Mouse (Mus musculus) left cerebral cortex, adult 9 months (tissue): Measurements from ENCODE around the gene Dnah17.

ENCODE experiments used
- DNase-seq, 2 experiments: peaks; one replicate each; pipeline ENCODE4 v3.0.0; 2022; ENCODE audit warnings: low spot score in 2 of 2

Dnah17 gene

DNA sequence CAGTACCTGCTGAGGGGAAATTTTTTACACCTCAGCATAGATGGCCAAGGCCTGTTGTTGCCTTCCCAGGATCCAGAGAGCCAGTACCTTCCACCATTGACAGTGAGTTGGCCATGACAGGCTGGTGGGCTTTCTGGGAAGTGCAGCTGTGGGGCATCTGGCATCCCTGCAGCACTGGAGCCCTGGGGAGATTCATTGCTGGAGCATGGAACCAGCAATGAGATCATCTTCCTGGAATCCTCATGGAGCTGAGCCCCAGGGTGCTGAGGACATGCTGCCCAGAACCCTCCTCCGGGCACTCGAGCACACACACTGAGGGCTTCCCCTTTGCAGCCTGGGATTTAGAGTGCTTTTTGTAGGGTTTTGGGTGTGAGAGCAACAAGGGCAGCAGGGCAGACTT lies 135.2 kb downstream of the Dnah17 start:
- no peak for DNase-seq

DNA sequence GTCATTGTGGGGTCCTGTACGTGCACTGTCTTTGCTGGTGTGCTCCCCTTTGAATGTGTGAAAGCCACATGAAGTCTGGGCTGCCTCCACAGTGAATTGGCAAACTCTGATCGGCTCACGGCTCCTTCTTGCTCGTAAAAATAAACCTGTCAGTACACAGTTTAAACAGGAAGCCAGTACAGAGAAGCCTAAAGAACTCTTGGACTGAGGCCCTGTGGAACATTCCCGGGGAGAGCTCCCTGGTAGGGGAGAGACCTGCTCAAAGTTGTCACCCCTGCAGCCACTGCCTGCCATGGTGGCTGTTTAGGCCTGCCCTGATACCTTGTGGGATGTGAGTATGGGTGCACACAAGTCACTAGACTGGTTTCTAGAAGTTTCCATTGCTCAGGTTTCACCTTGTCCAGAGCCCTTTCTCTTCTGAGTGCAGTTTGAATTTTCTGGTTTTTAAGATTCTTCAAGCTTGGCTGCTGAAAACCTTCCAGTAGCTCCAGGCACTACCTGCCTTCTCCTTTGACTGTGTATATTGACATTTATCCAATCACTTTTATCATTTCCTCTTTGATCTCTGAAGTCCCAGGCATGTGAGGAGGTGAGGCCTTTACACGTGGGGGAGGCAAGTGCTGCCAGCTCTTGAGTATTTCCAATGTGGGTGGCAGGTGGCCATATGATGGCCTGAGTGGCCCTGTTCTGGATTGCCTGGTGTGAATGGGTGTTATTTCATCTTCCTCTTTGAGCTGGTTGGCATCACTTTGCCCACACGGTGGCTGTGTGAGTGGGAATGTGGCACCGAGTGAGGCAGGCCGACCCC lies 136.0 kb downstream of the Dnah17 start:
- DNase-seq = peak in 1 of 2 experiments; percentile 46

DNA sequence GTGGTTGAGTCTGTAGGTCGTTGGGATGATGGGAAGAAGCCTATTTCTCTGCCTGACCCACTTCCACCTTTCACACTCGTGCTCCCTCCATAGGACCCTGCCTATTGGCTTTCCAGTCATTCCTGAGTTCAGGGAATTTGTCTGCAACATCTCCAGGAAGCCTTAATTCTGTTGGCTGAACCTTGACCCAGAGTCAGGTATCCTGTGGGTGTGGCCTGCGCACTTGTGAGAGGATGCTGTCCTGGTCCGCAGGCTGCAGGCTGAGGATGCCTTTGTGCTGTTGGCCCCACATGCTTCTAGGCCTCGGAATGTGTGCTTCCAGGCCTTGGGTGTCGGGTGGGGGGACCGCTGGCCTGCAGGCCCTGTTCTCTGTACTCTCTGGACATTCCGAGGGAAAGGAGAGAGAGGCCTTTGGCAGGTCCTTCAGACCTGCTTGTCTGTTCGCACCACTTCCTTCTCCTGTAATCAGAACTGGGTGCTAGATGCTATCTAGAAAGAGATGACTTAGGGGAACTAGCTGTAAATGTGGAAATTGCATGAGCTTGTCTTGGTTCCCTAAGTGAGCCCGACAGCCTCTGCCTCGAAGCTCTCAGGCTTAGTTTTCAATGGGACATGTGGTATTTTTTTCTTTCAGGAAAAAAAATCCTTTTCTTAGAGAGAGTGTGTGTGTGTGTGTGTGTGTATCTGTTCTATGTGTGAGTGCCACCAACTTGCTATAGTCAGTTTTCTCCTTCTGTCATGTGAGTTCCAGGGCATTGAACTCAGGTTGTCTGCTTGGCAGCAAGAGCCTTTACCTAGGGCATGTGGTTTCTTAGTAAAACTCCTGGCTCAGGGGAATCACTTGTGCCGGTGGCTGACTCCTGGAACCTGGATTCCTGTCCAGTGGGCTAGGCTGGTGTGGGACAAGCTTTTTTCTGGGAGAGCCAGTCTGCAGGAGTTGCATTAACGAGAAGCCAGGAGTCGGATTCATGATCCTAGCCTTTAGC lies 137.0 kb downstream of the Dnah17 start:
- no peak for DNase-seq

DNA sequence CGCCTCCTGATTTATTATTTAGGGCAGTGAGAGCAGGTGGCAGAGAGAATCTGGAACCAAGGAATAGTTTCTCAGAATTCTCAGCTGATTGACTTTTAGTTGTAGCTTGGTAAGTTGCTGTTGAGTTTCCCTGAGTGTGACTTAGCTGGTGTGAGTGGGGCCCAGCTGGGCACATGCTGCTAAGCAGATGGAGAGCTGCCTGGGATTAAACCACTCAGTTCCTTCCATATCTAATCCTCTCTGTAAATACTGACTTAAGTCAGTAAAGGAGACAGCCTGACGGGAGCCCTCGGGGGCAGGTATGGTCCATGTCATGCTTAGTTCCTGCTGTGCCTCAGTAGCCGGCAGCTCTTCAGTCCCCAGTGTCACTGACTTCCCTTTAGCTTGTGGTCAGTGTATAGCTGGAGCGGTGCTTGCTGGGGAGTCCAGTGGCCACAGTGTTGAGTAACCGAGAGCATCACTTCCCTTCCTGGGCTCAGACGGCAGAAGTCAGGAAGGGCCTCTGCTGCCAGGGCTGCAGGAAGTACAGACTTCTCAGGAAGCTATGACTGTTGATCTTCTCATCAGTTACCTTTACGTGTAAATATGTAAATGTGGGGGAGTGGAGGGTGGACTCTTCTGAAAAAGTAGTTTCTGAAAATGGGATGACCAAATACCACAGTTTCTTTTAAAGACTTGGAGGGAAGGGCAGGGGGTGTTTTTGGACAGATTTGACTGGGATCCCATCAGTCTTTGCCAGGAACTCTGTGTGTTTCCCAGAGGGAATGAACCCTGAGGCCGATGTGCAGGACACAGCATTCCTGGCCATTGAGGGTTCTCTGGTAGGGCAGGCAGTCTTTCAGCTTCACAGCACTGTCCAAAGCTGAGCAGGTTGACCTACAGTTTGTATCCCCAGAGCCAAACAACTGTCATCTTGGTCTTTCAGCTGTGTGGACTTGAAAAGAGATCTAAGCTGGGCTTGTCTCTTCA lies 138.6 kb downstream of the Dnah17 start:
- peak in 1 of 2 experiments; percentile 33 for DNase-seq

DNA sequence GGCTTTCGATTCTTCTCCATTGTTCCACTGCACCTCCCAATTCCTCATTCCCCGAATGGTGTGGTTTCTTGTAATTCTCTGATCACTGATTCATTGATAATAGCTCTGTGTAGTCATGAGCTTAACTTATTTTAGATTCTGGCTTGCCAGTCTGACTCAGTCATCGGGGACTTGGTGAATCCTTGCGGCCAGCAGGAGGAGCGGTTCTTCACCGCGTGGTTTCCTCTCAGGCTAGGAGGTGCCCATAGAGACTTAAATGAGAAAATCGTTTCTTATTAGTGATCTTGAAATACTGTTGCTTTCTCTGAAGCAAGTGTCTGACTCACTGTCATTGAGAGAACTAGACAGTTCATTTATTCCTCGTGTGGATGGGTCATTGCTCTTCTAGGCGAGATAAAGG lies 140.5 kb downstream of the Dnah17 start:
- no peak for DNase-seq

DNA sequence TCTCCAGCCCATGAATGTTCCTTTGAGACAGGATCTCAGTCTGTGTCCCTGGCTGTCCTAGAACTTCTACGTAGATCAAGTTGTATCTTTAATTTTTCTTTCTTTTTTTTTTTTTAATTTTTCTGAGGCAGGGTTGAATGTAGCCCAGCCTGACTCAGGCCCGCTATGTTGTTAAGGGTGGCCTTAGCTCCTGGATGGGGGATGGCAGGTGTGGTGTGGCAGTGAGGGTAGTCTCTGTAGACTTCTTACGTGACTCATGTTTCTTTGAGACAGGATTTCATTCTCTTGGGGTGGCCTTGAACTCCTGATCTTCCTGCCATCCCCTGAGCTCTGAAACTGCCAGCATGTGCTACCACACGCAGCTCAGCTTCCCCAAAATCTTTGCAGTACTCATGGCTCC lies 141.2 kb downstream of the Dnah17 start:
- no peak for DNase-seq

DNA sequence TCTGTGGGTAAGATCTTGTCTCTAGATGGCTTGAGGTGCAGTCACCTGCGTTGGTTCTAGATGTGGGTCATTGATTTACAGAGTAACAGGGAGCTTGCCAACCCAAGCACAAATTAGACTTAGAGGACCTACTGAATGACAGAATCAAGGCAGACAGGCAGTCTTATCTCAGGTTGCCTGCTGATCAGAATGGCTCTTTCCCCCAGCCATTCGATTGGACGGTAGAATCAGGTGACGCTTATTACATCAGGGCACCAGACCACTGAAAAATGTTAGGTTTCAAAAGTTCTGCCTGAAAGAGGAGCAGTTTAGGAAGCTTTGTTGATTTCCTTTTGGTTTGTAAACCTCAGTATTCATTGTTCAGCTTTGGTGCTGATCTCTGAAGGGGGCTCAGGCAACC lies 142.5 kb downstream of the Dnah17 start:
- DNase-seq = no peak

DNA sequence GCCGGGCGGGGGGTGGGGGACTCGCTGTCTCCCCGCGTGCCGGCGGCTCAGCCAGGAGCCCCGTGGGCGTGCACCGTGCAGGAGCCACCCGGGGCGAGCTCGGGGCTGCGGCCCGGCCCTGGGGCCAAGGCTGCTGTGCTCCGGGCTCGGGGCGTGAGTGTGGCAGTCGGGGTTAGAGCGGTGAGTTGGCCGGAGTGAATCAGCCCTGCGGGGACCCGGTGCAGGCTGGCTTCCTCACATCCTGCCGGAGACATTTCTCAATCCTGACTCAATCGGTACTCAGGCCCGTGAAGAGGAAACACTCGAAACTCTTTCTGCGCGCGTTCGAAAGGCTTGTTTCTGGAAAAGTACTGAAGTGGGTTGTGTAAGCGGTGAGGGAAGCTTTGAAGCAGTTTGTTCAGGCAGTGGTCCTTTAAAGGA lies 143.4 kb downstream of the Dnah17 start:
- no peak for DNase-seq

DNA sequence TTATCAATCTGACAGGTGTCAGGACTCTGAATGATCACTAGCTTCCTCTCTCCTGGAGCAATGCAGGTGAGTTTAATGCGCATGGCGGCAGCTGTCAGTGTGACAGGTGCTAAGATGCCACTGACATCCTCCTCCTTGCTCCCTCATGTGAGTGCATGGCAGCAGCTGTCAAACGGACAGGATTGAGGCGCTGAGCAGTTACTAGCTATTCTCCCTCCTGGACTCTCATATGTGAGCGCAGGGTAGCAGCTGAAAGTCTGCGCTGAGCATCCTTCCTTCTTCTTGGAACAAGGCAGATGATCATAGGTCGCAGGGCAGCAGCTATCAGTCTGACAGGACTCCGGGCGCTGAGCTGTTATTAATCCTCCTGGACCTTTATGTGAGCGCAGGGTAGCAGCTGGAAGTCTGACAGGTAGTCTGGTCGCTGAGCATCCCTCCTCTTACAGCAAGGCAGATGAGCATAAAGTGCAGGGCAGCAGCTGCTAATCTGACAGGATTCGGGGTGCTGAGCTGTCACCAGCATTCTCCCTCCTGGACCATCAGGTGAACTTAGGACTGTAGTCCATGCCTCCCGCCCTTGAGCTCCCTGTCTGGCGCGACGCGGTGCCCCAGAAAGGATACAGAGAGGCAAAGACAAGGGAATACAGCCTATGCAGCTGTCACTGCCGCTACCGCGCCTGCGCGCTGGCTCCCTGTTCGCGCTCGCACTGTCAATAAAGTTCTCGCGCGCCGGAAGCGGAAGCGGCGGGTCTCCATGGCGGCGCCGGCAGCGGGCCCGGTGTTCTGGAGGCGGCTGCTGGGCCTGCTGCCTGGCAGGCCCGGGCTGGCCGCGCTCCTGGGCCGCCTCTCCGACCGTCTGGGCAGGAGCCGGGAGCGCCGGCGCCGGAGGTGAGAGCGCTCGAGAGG lies 144.1 kb downstream of the Dnah17 start, which contains the start of gene Pgs1:
Pgs1 (plus strand) TSS at position 167 of the 906 bp plus-strand sequence.
- DNase-seq = peak in 1 of 2 experiments; percentile 89

DNA sequence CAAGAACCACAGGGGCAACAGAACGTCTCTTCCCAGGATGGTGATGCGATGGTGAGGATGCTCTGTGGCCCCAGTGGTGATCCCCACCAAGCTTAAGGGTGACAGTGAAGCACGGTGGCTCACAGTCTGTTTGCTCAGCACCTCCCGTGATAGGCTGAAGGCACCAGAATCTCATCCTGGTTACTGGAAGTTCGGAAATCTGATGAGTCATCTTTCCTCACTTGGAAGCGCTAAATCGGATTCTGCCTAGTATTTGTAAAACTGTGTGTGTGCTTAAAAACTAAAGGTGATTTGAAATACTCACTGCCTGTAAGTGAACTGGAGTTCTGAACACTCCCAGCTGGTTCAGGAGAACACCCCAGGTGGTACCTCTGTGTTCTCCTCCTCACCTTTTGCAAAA lies 146.7 kb downstream of the Dnah17 start:
- DNase-seq = no peak

DNA sequence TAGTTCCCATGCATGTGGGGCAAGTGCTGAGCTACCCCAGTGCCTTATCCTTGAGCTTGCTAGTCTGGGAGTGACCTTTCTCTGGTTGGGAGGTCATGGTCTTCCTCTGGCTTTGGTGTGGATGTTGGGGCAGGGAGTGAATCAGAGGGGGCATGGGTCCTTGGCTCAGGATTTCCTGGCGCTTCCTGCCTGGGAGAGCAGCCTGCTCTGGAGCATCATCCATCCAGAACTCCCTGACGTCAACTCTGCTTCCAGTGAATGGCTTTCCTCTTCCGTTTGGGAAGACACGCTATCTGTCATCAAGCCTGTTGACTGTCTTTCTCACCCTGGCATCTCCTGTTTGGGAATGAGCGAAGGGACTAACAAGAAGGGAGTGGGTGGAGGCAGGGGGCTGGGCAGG lies 148.0 kb downstream of the Dnah17 start:
- no peak for DNase-seq

DNA sequence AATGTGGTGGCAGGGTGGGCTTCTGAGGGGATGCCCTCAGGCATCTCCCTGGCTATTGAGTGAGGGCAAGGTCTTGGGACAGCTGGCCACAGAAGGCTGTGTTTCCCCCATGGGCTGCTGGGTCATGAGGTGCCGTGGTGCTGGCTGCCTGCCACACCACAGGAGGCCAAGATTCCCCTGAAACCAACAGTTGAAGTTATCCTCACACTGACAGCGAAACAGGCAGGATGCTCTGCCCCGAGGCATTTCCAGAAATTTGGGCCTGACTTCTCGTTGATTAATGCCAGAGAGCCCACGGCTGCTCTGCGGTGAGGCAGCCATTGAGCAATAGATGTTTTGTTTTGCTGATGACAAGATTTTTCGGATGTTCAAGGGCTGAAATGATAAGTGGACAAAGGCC lies 151.0 kb downstream of the Dnah17 start:
- DNase-seq = no peak

DNA sequence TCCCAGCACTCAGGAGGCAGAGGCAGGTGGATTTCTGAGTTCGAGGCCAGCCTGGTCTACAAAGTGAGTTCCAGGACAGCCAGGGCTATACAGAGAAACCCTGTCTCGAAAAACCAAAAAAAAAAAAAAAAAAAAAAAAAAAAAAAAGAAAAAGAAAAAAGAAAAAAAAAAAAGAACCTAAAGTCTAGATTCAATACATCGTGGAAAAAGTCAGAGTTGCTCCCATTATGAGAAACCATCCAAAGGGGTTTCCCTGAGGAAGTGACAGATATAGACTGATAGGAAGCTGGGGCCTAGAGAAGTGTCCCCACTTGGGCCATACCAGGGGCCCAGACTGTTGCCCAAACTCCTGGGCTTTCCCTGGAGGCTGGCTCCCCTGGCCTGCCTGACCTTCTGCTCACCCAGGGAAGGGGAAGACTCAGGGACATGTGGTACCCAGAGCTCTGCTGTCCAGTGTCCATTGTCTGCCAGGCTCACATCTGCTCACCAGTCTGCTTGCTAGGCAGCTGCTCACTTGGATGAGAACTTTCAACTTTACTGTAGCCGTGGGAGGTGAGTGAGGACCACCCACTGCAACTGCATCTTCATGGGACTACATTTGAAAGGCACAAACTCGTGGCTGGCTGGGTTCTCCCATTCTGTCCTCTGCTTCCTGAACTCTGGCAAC lies 152.6 kb downstream of the Dnah17 start:
- DNase-seq = no peak

DNA sequence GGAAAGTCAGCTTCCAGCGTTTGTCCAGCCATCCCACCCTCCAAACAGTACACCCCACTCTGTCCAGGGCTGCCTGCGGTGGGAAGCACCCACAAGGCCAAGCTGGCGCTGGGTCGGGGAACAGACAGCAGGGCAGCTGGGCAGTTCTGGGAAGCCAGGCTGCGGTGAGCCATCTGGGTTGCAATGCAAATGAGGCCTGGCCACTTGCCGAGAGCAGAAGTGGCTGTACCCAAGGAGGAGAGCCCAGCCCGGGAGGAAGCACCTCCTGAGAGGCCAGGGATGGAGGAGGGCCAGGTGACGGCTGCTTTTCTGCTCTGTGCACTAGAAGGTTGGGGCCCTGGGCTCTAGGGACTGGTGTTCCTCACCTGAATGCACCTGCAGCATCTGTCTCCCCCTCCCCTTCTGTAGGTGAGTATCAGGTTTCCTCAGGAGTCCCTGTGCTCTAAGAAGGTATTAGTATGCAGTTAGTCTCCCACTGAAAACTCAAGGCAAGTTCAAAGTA lies 154.3 kb downstream of the Dnah17 start:
- peak in 1 of 2 experiments; percentile 53 for DNase-seq

DNA sequence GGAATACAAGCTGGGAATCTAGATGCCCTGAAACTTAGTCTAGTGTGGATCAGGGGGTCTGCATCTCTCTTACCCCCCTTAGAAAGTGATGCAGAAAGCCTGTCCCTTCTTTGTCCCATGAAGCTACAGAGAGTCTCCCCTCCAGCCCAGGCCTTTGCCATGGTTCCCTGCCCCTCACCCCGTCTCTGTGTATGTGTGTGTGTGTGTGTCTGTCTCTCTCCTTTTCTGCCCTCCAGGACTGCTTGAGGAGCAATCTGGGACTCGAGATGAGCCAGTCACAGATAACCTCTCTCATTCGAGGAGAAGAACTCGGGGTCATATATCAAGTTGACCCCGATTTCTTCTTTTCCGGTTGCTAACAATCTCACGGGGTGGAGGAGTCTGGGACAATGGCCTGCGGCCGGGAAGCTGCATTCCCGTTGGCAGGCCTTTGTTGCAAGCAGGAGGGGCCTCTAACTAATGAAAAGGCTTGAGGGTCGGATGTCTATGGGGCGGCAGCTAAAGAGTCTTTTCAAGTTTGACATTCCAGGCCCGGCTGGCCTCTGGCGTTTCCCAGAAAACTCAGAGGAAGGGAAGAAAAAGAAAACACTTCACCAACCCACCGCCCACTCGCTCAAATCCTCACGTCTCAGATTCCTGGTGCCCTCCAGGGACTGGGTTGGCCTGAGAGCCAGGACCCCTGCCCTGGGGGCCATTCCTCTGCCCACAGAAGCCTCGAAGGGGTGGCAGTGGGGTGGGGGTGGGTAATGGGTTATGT lies 155.0 kb downstream of the Dnah17 start:
- DNase-seq = no peak

DNA sequence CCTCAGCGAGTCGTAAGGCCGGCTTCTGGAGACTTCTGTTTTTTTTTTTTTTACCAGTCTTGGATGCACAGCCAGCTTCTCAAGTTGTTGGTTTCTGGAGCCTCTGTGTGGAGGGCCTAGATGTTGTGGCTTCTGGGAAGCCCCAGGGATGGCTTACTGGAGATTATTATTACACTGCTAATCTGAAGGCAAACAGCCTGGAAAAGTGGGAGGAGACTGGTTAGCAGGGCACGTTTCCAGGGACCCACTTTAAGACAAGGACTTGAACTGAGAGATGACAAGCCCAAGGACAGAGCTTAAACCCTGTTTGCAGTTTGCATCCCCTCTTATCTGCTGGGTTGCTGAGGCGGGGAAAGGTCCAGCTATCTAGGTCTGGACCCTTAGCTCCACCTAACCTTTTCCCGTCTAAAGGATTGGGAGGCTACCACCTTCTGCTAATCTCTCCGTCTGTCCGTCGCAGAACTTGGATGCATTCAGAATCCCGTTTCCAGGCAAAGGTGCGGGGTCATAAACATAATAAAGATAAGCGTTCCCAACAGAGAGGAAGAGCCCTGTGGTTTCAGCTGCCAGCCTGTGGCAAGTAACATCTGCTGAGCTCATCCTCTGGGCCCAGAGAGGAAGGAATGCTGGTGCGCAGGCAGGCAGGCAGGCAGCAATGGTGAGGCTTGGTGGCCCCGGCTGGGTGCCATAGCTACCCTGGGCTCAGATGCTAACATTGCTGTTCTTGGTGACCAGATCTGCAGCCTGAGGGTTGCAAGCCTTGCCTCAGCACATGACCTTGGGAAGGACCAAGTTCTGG lies 155.9 kb downstream of the Dnah17 start:
- no peak for DNase-seq

DNA sequence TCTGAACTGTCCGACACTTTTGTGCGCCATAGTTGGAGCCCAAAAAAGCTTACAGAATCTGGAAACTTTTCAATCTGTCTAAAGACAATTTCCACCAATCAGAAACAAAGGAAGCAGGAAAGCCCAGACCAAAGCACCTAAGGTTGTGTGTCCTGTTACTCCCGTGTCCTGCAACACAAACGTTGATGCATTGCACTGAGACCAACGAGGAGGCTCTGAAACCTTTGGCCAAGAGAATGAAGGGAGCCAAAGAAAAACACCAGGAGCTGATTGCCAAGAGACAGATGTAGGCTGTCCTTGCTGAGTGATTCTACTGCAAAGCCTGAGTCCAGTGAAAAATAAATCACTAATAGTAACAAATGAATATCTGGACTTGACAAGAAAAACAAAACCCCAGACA lies 156.9 kb downstream of the Dnah17 start:
- DNase-seq = no peak
